Mouse (Mus musculus) embryonic facial prominence, embryonic 12.5 days (tissue): ENCODE results near the gene Tbc1d5. TPM values are rescaled to one million over a fixed set of nuclear protein-coding genes. Genes with fewer than 3 reads are reported as not detected.

ENCODE experiments used
- ATAC-seq: fragments of 200-750 bp; cut with Nextera tagmentation; 2 replicates; pipeline ENCODE4 v1.8.0; 2017; ENCODE audit not compliant: insufficient number of reproducible peaks, insufficient read depth, low FRiP score, low TSS enrichment
- H3K27ac ChIP-seq: fragments of 300-500 bp; sonication (generic); 2 replicates; pipeline ENCODE4 v1.5.1; 2016; ENCODE audit warnings: mild to moderate bottlenecking
- H3K27me3 ChIP-seq: fragments of 300-500 bp; sonication (generic); 2 replicates; pipeline ENCODE4 v1.6.1; 2016; ENCODE audit warnings: mild to moderate bottlenecking, moderate library complexity
- H3K36me3 ChIP-seq: fragments of 300-500 bp; sonication (generic); 2 replicates; pipeline ENCODE4 v1.6.1; 2016; ENCODE audit warnings: mild to moderate bottlenecking
- H3K4me1 ChIP-seq: fragments of 300-500 bp; sonication (generic); 2 replicates; pipeline ENCODE4 v1.6.1; 2016
- H3K4me2 ChIP-seq: fragments of 300-500 bp; sonication (generic); replicated peaks from 2 replicates; pipeline ENCODE4 v1.6.1; 2016; ENCODE audit warnings: mild to moderate bottlenecking, moderate library complexity
- H3K4me3 ChIP-seq: fragments of 300-500 bp; sonication (generic); 2 replicates; pipeline ENCODE4 v1.5.1; 2016; ENCODE audit warnings: mild to moderate bottlenecking
- H3K9ac ChIP-seq: fragments of 300-500 bp; sonication (generic); 2 replicates; pipeline ENCODE4 v1.6.1; 2016; ENCODE audit warnings: mild to moderate bottlenecking, moderate library complexity
- H3K9me3 ChIP-seq: fragments of 300-500 bp; sonication (generic); 2 replicates; pipeline ENCODE4 v1.6.1; 2016; ENCODE audit warnings: mild to moderate bottlenecking, moderate library complexity
- WGBS: fragments of 180-500 bp; shearing (Covaris S2); methylation state at CpG from one replicate; pipeline ENCODE4 v1.1.7; 2016; 5-methylcytosine and 5-hydroxymethylcytosine counted together
- polyA plus RNA-seq: library from polyadenylated mRNA; unstranded; fragments of >200 nt; fragmentation: Nextera tagmentation; extraction: Ambion mirVana; gene quantifications from 2 replicates; pipeline ENCODE4 v1.2.1, GENCODE M21; 2016

Tbc1d5 gene
- polyA plus RNA-seq, 1 experiment from 2014 or later: 13.0 TPM

GRCm38 (mm10) chr17:51043869-51044268 lies 135.3 kb downstream of the Tbc1d5 start:
- WGBS: 46% methylated on average over 1 of the region's 1 CpGs

GRCm38 (mm10) chr17:51040861-51041260 lies 138.3 kb downstream of the Tbc1d5 start:
- H3K4me1 ChIP-seq: no peaks in the 10 kb centered on the region
- no peak for ATAC-seq
- no peaks in the 10 kb centered on the region for H3K36me3 ChIP-seq
- no peak overlapping the region for H3K27ac ChIP-seq
- WGBS: 66% methylated on average over 1 of the region's 1 CpGs
- H3K9me3 ChIP-seq: no peaks in the 10 kb centered on the region
- H3K27me3 ChIP-seq: no peaks in the 10 kb centered on the region
- no peak overlapping the region for H3K4me2 ChIP-seq
- no peak overlapping the region for H3K4me3 ChIP-seq
- no peak overlapping the region for H3K9ac ChIP-seq

More at GRCm38 (mm10) chr17:51043869-51044268, 135.3 kb downstream of the Tbc1d5 start:
- H3K4me2 ChIP-seq: no peak overlapping the region
- no peak overlapping the region for H3K27ac ChIP-seq
- no peaks in the 10 kb centered on the region for H3K4me1 ChIP-seq
- no peaks in the 10 kb centered on the region for H3K27me3 ChIP-seq
- no peak overlapping the region for H3K4me3 ChIP-seq
- H3K9ac ChIP-seq: no peak overlapping the region
- no peaks in the 10 kb centered on the region for H3K36me3 ChIP-seq
- no peaks in the 10 kb centered on the region for H3K9me3 ChIP-seq
- ATAC-seq: no peak

GRCm38 (mm10) chr17:51023227-51023626 lies 155.9 kb downstream of the Tbc1d5 start:
- no peaks in the 10 kb centered on the region for H3K36me3 ChIP-seq
- H3K9me3 ChIP-seq: no peaks in the 10 kb centered on the region
- no peak overlapping the region for H3K4me2 ChIP-seq
- no peak overlapping the region for H3K9ac ChIP-seq
- WGBS: 77% methylated on average over 5 of the region's 5 CpGs
- H3K4me1 ChIP-seq: no peaks in the 10 kb centered on the region
- H3K4me3 ChIP-seq: no peak overlapping the region
- H3K27ac ChIP-seq: no peak overlapping the region
- no peaks in the 10 kb centered on the region for H3K27me3 ChIP-seq
- ATAC-seq: no peak

GRCm38 (mm10) chr17:51016384-51016783 lies 162.8 kb downstream of the Tbc1d5 start:
- H3K27me3 ChIP-seq: no peaks in the 10 kb centered on the region
- no peak for ATAC-seq
- no peaks in the 10 kb centered on the region for H3K36me3 ChIP-seq
- H3K27ac ChIP-seq: no peak overlapping the region
- no peak overlapping the region for H3K4me3 ChIP-seq
- H3K9ac ChIP-seq: no peak overlapping the region
- H3K4me2 ChIP-seq: no peak overlapping the region
- 62% methylated on average over 2 of the region's 2 CpGs for WGBS
- no peaks in the 10 kb centered on the region for H3K4me1 ChIP-seq
- no peaks in the 10 kb centered on the region for H3K9me3 ChIP-seq

- Histone ChIP-seq H3K27me3 (no peaks in the 10 kb centered on the region), H3K9me3 (no peaks in the 10 kb centered on the region), H3K9ac (no peak overlapping the region), H3K4me1 (no peaks in the 10 kb centered on the region), H3K27ac (no peak overlapping the region), H3K4me2 (no peak overlapping the region), H3K4me3 (no peak overlapping the region), H3K36me3 (no peaks in the 10 kb centered on the region)
- no peak for ATAC-seq
Measured at GRCm38 (mm10) chr17:51013908-51014307, 165.2 kb downstream of the Tbc1d5 start.

GRCm38 (mm10) chr17:51003179-51003578 lies 176.0 kb downstream of the Tbc1d5 start:
- no peak for ATAC-seq
- Histone ChIP-seq H3K4me3 (no peak overlapping the region), H3K27ac (no peak overlapping the region), H3K9ac (no peak overlapping the region), H3K4me2 (no peak overlapping the region), H3K36me3 (no peaks in the 10 kb centered on the region), H3K27me3 (no peaks in the 10 kb centered on the region), H3K9me3 (no peaks in the 10 kb centered on the region), H3K4me1 (no peaks in the 10 kb centered on the region)

GRCm38 (mm10) chr17:50998216-50998615 lies 180.9 kb downstream of the Tbc1d5 start:
- Histone ChIP-seq H3K4me1 (no peaks in the 10 kb centered on the region), H3K27ac (no peak overlapping the region), H3K9me3 (no peaks in the 10 kb centered on the region), H3K4me3 (no peak overlapping the region), H3K27me3 (no peaks in the 10 kb centered on the region), H3K36me3 (no peaks in the 10 kb centered on the region), H3K4me2 (no peak overlapping the region), H3K9ac (no peak overlapping the region)
- no peak for ATAC-seq
- WGBS: 76% methylated on average over 1 of the region's 1 CpGs

GRCm38 (mm10) chr17:50993294-50993993 lies 185.7 kb downstream of the Tbc1d5 start:
- Histone ChIP-seq H3K36me3 (no peaks in the 10 kb centered on the region), H3K4me2 (no peak overlapping the region), H3K9me3 (no peaks in the 10 kb centered on the region), H3K27me3 (no peaks in the 10 kb centered on the region), H3K4me3 (no peak overlapping the region), H3K4me1 (no peaks in the 10 kb centered on the region), H3K27ac (no peak overlapping the region), H3K9ac (no peak overlapping the region)
- ATAC-seq: no peak
- 89% methylated on average over 3 of the region's 3 CpGs for WGBS

- Histone ChIP-seq H3K9me3 (no peaks in the 10 kb centered on the region), H3K4me1 (no peaks in the 10 kb centered on the region), H3K27me3 (no peaks in the 10 kb centered on the region), H3K4me2 (no peak overlapping the region), H3K27ac (no peak overlapping the region), H3K9ac (no peak overlapping the region), H3K36me3 (no peaks in the 10 kb centered on the region), H3K4me3 (no peak overlapping the region)
- ATAC-seq: no peak
- WGBS: 94% methylated on average over 2 of the region's 2 CpGs
Measured at GRCm38 (mm10) chr17:50990770-50991405, 188.3 kb downstream of the Tbc1d5 start.

- 74% methylated on average over 3 of the region's 3 CpGs for WGBS
- ATAC-seq: no peak
Measured at GRCm38 (mm10) chr17:50987935-50988334, 191.2 kb downstream of the Tbc1d5 start.

GRCm38 (mm10) chr17:50981933-50982332 lies 197.2 kb downstream of the Tbc1d5 start:
- H3K27ac ChIP-seq: no peak overlapping the region
- no peak overlapping the region for H3K9ac ChIP-seq
- no peak overlapping the region for H3K4me2 ChIP-seq
- no peak overlapping the region for H3K4me3 ChIP-seq
- H3K9me3 ChIP-seq: no peaks in the 10 kb centered on the region
- ATAC-seq: no peak
- no peaks in the 10 kb centered on the region for H3K4me1 ChIP-seq
- 78% methylated on average over 5 of the region's 5 CpGs for WGBS
- no peaks in the 10 kb centered on the region for H3K36me3 ChIP-seq
- no peaks in the 10 kb centered on the region for H3K27me3 ChIP-seq

More at GRCm38 (mm10) chr17:50987935-50988334, 191.2 kb downstream of the Tbc1d5 start:
- Histone ChIP-seq H3K9me3 (no peaks in the 10 kb centered on the region), H3K27ac (no peak overlapping the region), H3K36me3 (no peaks in the 10 kb centered on the region), H3K27me3 (no peaks in the 10 kb centered on the region), H3K4me2 (no peak overlapping the region), H3K4me1 (no peaks in the 10 kb centered on the region), H3K4me3 (no peak overlapping the region), H3K9ac (no peak overlapping the region)

GRCm38 (mm10) chr17:50972142-50972541 lies 207.0 kb downstream of the Tbc1d5 start:
- no peaks in the 10 kb centered on the region for H3K27me3 ChIP-seq
- H3K27ac ChIP-seq: no peak overlapping the region
- no peak overlapping the region for H3K4me2 ChIP-seq
- no peaks in the 10 kb centered on the region for H3K36me3 ChIP-seq
- no peaks in the 10 kb centered on the region for H3K9me3 ChIP-seq
- H3K4me1 ChIP-seq: no peaks in the 10 kb centered on the region
- no peak for ATAC-seq
- H3K9ac ChIP-seq: no peak overlapping the region
- 43% methylated on average over 1 of the region's 1 CpGs for WGBS
- H3K4me3 ChIP-seq: no peak overlapping the region
